Mouse (Mus musculus) liver, adult 2 months (tissue): ENCODE data around the gene Stap2. TPM values are rescaled to one million over a fixed set of nuclear protein-coding genes. Genes with fewer than 3 reads are reported as not detected.

ENCODE experiments used
- DNase-seq: peaks from one replicate; pipeline ENCODE4 v3.0.0-alpha.2; 2011; ENCODE audit warnings: low read depth, low spot score; ENCODE audit errors: extremely low read depth
- H3K27ac ChIP-seq: fragments of 200-500 bp; replicated peaks from 2 replicates; pipeline ENCODE4 v1.5.1; 2012; ENCODE audit warnings: low read depth, mild to moderate bottlenecking, control low read depth, inconsistent platforms, low read length; ENCODE audit not compliant: insufficient read depth
- H3K27me3 ChIP-seq: fragments of 200-500 bp; 2 replicates; pipeline ENCODE4 v1.6.1; 2012; ENCODE audit warnings: mild to moderate bottlenecking, moderate library complexity, low read length, inconsistent platforms; ENCODE audit not compliant: control insufficient read depth, insufficient read depth
- H3K36me3 ChIP-seq: fragments of 200-500 bp; 2 replicates; pipeline ENCODE4 v1.6.1; 2012; ENCODE audit warnings: low read length, inconsistent platforms; ENCODE audit not compliant: control insufficient read depth, insufficient read depth
- H3K4me1 ChIP-seq: fragments of 200-500 bp; 2 replicates; pipeline ENCODE4 v1.6.1; 2011; ENCODE audit warnings: low read length; ENCODE audit not compliant: control insufficient read depth, insufficient read depth
- H3K4me3 ChIP-seq: fragments of 200-500 bp; 2 replicates; pipeline ENCODE4 v1.5.1; 2011; ENCODE audit warnings: low read depth, mild to moderate bottlenecking, control low read depth, low read length, moderate library complexity; ENCODE audit not compliant: insufficient read depth
- H3K79me2 ChIP-seq: fragments of 200-500 bp; 2 replicates; pipeline ENCODE4 v1.6.1; 2012; ENCODE audit warnings: inconsistent platforms, mild to moderate bottlenecking, low read length, moderate library complexity; ENCODE audit not compliant: control insufficient read depth, insufficient read depth
- H3K9ac ChIP-seq: fragments of 200-500 bp; 2 replicates; pipeline ENCODE4 v1.6.1; 2012; ENCODE audit warnings: low read depth, mild to moderate bottlenecking, control low read depth, inconsistent platforms, low read length
- CTCF ChIP-seq: fragments of 200-500 bp; IDR thresholded peaks from 2 replicates; pipeline ENCODE4 v1.5.1; 2011; ENCODE audit warnings: low read depth, low read length, control low read depth
- POLR2A ChIP-seq: fragments of 200-500 bp; IDR thresholded peaks from 2 replicates; pipeline ENCODE4 v1.6.1; 2011; ENCODE audit warnings: low read length, control low read depth; ENCODE audit not compliant: insufficient read depth; ENCODE audit errors: extremely low read depth
- WGBS: fragments of 180-500 bp; shearing (Covaris S2); methylation state at CpG from one replicate; pipeline ENCODE4 v1.1.7; 2018; 5-methylcytosine and 5-hydroxymethylcytosine counted together
- polyA plus RNA-seq: library from polyadenylated mRNA; depleted of rRNA; stranded (reverse); fragments of >200 nt; gene quantifications from 2 replicates; pipeline ENCODE4 v1.2.3, GENCODE M21; 2012
- total RNA-seq: library from RNA; depleted of rRNA; stranded (reverse); fragments of >200 nt; gene quantifications from 2 replicates; pipeline ENCODE4 v1.2.3, GENCODE M21; 2014

Stap2 gene
- total and polyA plus RNA-seq, 2 experiments, result 35.3 to 44.8 TPM

- H3K79me2 ChIP-seq, result peaks cover 43% of the 10 kb centered on the region
- no peaks in the 10 kb centered on the region for H3K27me3 ChIP-seq
- peak overlapping the region; percentile 36; the same call in 1 of the 2 replicates for H3K27ac ChIP-seq
- H3K4me1 ChIP-seq, result peaks cover 30% of the 10 kb centered on the region
- WGBS, result 63% methylated on average over 5 of the region's 5 CpGs
- no peak for DNase-seq
- no peak overlapping the region for H3K9ac ChIP-seq
- TF ChIP-seq POLR2A (no peak), CTCF (no peak)
- H3K36me3 ChIP-seq, result no peaks in the 10 kb centered on the region
- no peak overlapping the region for H3K4me3 ChIP-seq
These were observed 18.0 kb upstream of the Stap2 start for GRCm38 (mm10) chr17:56023386-56023785.

GRCm38 (mm10) chr17:56022989-56023290, 17.6 kb upstream of the Stap2 start:
- H3K79me2 ChIP-seq, result peaks cover 43% of the 10 kb centered on the region
- no peak overlapping the region for H3K9ac ChIP-seq
- DNase-seq, result no peak
- no peak for TF ChIP-seq POLR2A
- TF ChIP-seq CTCF, result no peak
- no peaks in the 10 kb centered on the region for H3K36me3 ChIP-seq
- H3K4me3 ChIP-seq, result no peak overlapping the region
- H3K27me3 ChIP-seq, result no peaks in the 10 kb centered on the region
- 76% methylated on average over 4 of the region's 4 CpGs for WGBS
- peaks cover 26% of the 10 kb centered on the region for H3K4me1 ChIP-seq
- H3K27ac ChIP-seq, result no peak overlapping the region; the same call in 1 of the 2 replicates

- Histone ChIP-seq H3K4me3 (no peak overlapping the region), H3K9ac (no peak overlapping the region), H3K27ac (no peak overlapping the region; the same call in 1 of the 2 replicates), H3K27me3 (no peaks in the 10 kb centered on the region), H3K79me2 (peaks cover 43% of the 10 kb centered on the region), H3K4me1 (peaks cover 20% of the 10 kb centered on the region), H3K36me3 (no peaks in the 10 kb centered on the region)
- TF ChIP-seq CTCF (no peak), POLR2A (no peak)
- DNase-seq, result no peak
- WGBS, result 89% methylated on average over 2 of the region's 2 CpGs
These were observed 17.0 kb upstream of the Stap2 start for GRCm38 (mm10) chr17:56022131-56022988.

- WGBS, result 79% methylated on average over 4 of the region's 4 CpGs
- Histone ChIP-seq H3K4me3 (no peak overlapping the region), H3K36me3 (peaks cover 1% of the 10 kb centered on the region; the same call in 1 of the 2 replicates), H3K4me1 (peaks cover 13% of the 10 kb centered on the region; the same call in 1 of the 2 replicates), H3K79me2 (peaks cover 36% of the 10 kb centered on the region), H3K27ac (no peak overlapping the region), H3K9ac (no peak overlapping the region), H3K27me3 (no peaks in the 10 kb centered on the region)
- TF ChIP-seq POLR2A (no peak), CTCF (no peak)
- DNase-seq, result no peak
These were observed 16.0 kb upstream of the Stap2 start for GRCm38 (mm10) chr17:56021161-56021910.

- no peak overlapping the region for H3K27ac ChIP-seq
- no peak overlapping the region for H3K4me3 ChIP-seq
- peaks cover 28% of the 10 kb centered on the region; the same call in 1 of the 2 replicates for H3K79me2 ChIP-seq
- 89% methylated on average over 6 of the region's 6 CpGs for WGBS
- no peak for TF ChIP-seq POLR2A
- no peak for TF ChIP-seq CTCF
- peaks cover 2% of the 10 kb centered on the region; the same call in 1 of the 2 replicates for H3K36me3 ChIP-seq
- no peaks in the 10 kb centered on the region for H3K27me3 ChIP-seq
- no peak overlapping the region for H3K9ac ChIP-seq
- peaks cover 13% of the 10 kb centered on the region; the same call in 1 of the 2 replicates for H3K4me1 ChIP-seq
- no peak for DNase-seq
These were observed 15.2 kb upstream of the Stap2 start for GRCm38 (mm10) chr17:56020400-56021084.
